Mouse (Mus musculus): ENCODE measurements around the gene Fcrlb.
A peak's percentile ranks its signal among the peaks of the same experiment; 100 is the strongest.

Gene Fcrlb

GRCm38 (mm10) chr1:170868107-170868904, 44.4 kb downstream of the Fcrlb start:
- DNase-seq (ENCODE audit: low spot score) = peak; percentile 46

GRCm38 (mm10) chr1:170867691-170868105, 45.0 kb downstream of the Fcrlb start, which contains the start of gene Atf6:
Atf6 (minus strand) TSS chr1:170867771.
- DNase-seq (ENCODE audit: low spot score) = peak; percentile 89

GRCm38 (mm10) chr1:170866992-170867690, 45.6 kb downstream of the Fcrlb start:
- peak; percentile 21 for DNase-seq (ENCODE audit: low spot score)

- no peak for DNase-seq (ENCODE audit: low spot score)
Measured at GRCm38 (mm10) chr1:170865406-170865805, 47.3 kb downstream of the Fcrlb start.

- no peak for DNase-seq (ENCODE audit: low spot score)
Measured at GRCm38 (mm10) chr1:170864754-170865153, 48.0 kb downstream of the Fcrlb start.

GRCm38 (mm10) chr1:170864234-170864633, 48.5 kb downstream of the Fcrlb start:
- no peak for DNase-seq (ENCODE audit: low spot score)

- DNase-seq (ENCODE audit: low spot score) = no peak
Measured at GRCm38 (mm10) chr1:170863033-170863432, 49.7 kb downstream of the Fcrlb start.

GRCm38 (mm10) chr1:170862435-170862717, 50.4 kb downstream of the Fcrlb start:
- DNase-seq (ENCODE audit: low spot score) = no peak

- no peak for DNase-seq (ENCODE audit: low spot score)
Measured at GRCm38 (mm10) chr1:170861671-170862434, 50.9 kb downstream of the Fcrlb start.

- DNase-seq (ENCODE audit: low spot score) = no peak
Measured at GRCm38 (mm10) chr1:170858872-170859271, 53.9 kb downstream of the Fcrlb start.

- DNase-seq (ENCODE audit: low spot score) = no peak
Measured at GRCm38 (mm10) chr1:170857369-170857768, 55.4 kb downstream of the Fcrlb start.
